Mouse (Mus musculus): Measurements from ENCODE around the gene Schip1.

Schip1 gene

GRCm38 (mm10) chr3:68615042-68615810, 550.6 kb downstream of the Schip1 start:
- DNase-seq (ENCODE audit: low read depth, low spot score) = no peak

GRCm38 (mm10) chr3:68616363-68616762, 551.8 kb downstream of the Schip1 start:
- no peak for DNase-seq (ENCODE audit: low read depth, low spot score)

GRCm38 (mm10) chr3:68617708-68618107, 553.1 kb downstream of the Schip1 start:
- no peak for DNase-seq (ENCODE audit: low read depth, low spot score)

GRCm38 (mm10) chr3:68619097-68619496, 554.5 kb downstream of the Schip1 start:
- DNase-seq (ENCODE audit: low read depth, low spot score) = no peak

- no peak for DNase-seq (ENCODE audit: low read depth, low spot score)
These were observed 557.4 kb downstream of the Schip1 start for GRCm38 (mm10) chr3:68621971-68622370.

- no peak for DNase-seq (ENCODE audit: low read depth, low spot score)
These were observed 558.4 kb downstream of the Schip1 start for GRCm38 (mm10) chr3:68623036-68623435.

GRCm38 (mm10) chr3:68624471-68624870, 559.9 kb downstream of the Schip1 start:
- DNase-seq (ENCODE audit: low read depth, low spot score) = no peak

- no peak for DNase-seq (ENCODE audit: low read depth, low spot score)
These were observed 565.7 kb downstream of the Schip1 start for GRCm38 (mm10) chr3:68630261-68630660.

GRCm38 (mm10) chr3:68630821-68631220, 566.2 kb downstream of the Schip1 start:
- no peak for DNase-seq (ENCODE audit: low read depth, low spot score)

- DNase-seq (ENCODE audit: low read depth, low spot score) = no peak
These were observed 568.1 kb downstream of the Schip1 start for GRCm38 (mm10) chr3:68632714-68633113.

GRCm38 (mm10) chr3:68633577-68633976, 569.0 kb downstream of the Schip1 start:
- DNase-seq (ENCODE audit: low read depth, low spot score) = no peak

GRCm38 (mm10) chr3:68637960-68638359, 573.4 kb downstream of the Schip1 start:
- DNase-seq (ENCODE audit: low read depth, low spot score) = no peak

- no peak for DNase-seq (ENCODE audit: low read depth, low spot score)
These were observed 574.1 kb downstream of the Schip1 start for GRCm38 (mm10) chr3:68638703-68639102.

GRCm38 (mm10) chr3:68642935-68643334, 578.3 kb downstream of the Schip1 start:
- DNase-seq (ENCODE audit: low read depth, low spot score) = no peak

- no peak for DNase-seq (ENCODE audit: low read depth, low spot score)
These were observed 582.0 kb downstream of the Schip1 start for GRCm38 (mm10) chr3:68646387-68647130.

GRCm38 (mm10) chr3:68647282-68647681, 582.7 kb downstream of the Schip1 start:
- DNase-seq (ENCODE audit: low read depth, low spot score) = no peak

GRCm38 (mm10) chr3:68650251-68650650, 585.6 kb downstream of the Schip1 start:
- DNase-seq (ENCODE audit: low read depth, low spot score) = no peak

- no peak for DNase-seq (ENCODE audit: low read depth, low spot score)
These were observed 592.2 kb downstream of the Schip1 start for GRCm38 (mm10) chr3:68656607-68657352.

GRCm38 (mm10) chr3:68657589-68658245, 593.1 kb downstream of the Schip1 start:
- no peak for DNase-seq (ENCODE audit: low read depth, low spot score)

- DNase-seq (ENCODE audit: low read depth, low spot score) = no peak
These were observed 595.4 kb downstream of the Schip1 start for GRCm38 (mm10) chr3:68659996-68660395.

GRCm38 (mm10) chr3:68660538-68660937, 595.9 kb downstream of the Schip1 start:
- DNase-seq (ENCODE audit: low read depth, low spot score) = no peak

- no peak for DNase-seq (ENCODE audit: low read depth, low spot score)
These were observed 597.8 kb downstream of the Schip1 start for GRCm38 (mm10) chr3:68662386-68662785.
